Mouse (Mus musculus): ENCODE data around the gene Olfr606. TPM values are rescaled to one million over a fixed set of nuclear protein-coding genes. Genes with fewer than 3 reads are reported as not detected.

Gene Olfr606
- not detected in 4 replicates for total RNA-seq (2023)

DNA sequence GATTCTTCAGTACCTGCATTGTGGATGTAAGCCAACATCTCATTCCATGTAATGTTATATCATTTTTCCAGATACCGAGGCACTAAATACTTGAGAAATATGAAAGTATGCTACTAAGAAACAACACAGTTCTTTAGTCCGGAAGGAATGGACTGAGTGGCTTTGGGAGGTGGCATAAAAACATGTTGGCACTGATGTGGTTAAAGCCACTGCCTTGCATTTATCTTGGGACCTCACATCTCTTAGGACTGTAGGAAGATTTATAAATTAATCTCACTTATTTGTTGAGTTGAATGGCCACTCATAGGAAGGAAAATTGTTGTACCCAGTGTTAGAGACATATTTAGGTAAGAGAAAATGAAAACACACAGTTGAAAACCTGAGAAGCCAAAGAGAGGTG lies at the start of gene Olfr606:
Gene Olfr606, plus strand, starts transcription at position 301 of the 400 bp plus-strand sequence.

DNA sequence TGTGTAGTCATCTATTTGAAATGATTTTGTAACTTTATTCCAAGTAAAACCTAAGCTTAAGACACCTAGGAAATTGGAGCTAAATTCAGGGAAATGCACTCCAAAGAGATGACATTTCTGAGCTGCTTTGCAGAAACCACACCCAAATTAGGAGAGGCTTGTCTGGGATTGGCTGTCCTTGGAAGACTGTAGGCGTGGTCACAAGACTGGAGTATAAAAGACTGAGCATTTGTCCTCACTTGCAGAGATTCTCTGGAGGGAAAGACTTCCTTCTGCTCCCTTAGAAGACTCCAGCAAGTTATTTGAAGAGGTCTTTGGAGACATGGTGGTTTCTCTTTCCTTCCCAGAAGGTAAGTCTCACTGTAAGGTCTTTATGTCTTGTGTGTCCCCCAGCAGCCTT lies 34.1 kb upstream of the Olfr606 start, which contains the start of gene Usp17lc:
Gene Usp17lc, plus strand, starts transcription at position 301 of the 400 bp plus-strand sequence.

DNA sequence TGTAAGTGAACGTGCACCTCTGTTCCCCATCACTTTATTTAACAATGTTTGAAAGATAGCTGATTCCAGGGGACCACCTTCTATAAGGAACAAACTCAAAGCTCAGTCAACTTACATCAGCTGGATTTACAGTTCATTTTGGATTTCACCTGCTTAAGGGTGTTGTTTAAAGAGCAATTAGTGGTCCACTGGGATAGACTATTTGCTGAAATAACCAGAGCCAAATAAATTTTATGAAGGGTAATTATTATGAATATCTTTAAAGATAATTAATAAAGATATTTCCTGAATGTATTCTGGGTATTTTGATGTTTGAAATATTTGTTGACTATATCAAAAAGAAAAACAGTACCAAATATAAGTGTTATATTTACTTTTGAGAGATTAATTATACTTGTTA lies 3.5 kb upstream of the Olfr606 start, which contains the start of gene Olfr605:
Gene Olfr605, minus strand, starts transcription at position 101 of the 400 bp plus-strand sequence.

DNA sequence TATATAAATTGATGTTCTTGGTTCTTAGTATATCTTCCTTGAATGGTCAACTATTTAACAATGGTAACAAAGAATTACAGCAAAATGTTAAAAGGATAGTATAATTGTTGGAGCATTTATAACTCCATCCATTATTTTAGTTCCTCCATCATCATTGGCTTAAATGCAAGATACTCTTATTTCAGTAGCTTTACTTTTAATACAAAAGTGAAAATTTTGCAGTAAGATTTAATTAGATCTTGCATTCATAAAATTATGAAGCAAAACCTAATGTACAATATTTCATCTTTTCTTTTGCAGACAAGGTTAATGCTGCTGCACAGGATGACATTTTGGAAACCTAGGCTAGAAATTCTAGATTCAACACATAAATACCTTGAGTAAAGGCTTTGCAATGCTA lies 20.7 kb downstream of the Olfr606 start, which contains the start of gene Olfr608:
Gene Olfr608, plus strand, starts transcription at position 301 of the 400 bp plus-strand sequence.

DNA sequence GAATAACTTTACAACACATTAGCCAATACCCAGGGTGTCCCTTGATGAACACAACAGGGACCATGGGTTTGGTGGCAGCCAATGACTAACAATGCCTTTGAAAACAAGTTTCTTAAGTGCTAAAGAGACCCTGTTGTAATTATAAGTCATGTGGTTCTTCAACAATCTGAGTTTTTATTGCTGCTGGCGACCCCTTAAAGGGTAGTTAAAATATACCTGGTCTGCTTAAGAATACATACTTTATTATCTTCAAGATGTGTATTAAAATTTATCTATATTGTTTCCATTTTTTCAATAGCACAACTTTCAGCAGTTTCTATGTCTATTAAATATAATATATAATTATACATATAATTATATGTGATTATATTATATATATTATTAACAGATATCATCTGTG lies 49.1 kb downstream of the Olfr606 start, which contains the start of gene Olfr609:
Gene Olfr609, minus strand, starts transcription at position 101 of the 400 bp plus-strand sequence.

Other genes starting within 250 kb of the Olfr606 start
- gene Olfr593, start 237.2 kb upstream of the Olfr606 start, total RNA-seq (2023), result not detected in 4 replicates
- gene Olfr594, start 232.1 kb upstream of the Olfr606 start, total RNA-seq (2023), result not detected in 4 replicates
- not detected in 4 replicates for gene Usp17ld, start 196.5 kb upstream of the Olfr606 start, total RNA-seq (2023)
- gene Olfr596, start 143.4 kb upstream of the Olfr606 start, total RNA-seq (2023), result not detected in 4 replicates
- not detected in 4 replicates for gene Olfr597, start 132.7 kb upstream of the Olfr606 start, total RNA-seq (2023)
- gene Olfr598, start 125.5 kb upstream of the Olfr606 start, total RNA-seq (2023), result not detected in 4 replicates
- not detected in 4 replicates for gene Olfr599, start 113.1 kb upstream of the Olfr606 start, total RNA-seq (2023)
- gene Olfr600, start 99.4 kb upstream of the Olfr606 start, total RNA-seq (2023), result not detected in 4 replicates
- gene Olfr601, start 86.4 kb upstream of the Olfr606 start, total RNA-seq (2023), result not detected in 4 replicates
- not detected in 4 replicates for gene Olfr603, start 62.9 kb upstream of the Olfr606 start, total RNA-seq (2023)
- not detected in 4 replicates for gene Usp17lc, start 34.0 kb upstream of the Olfr606 start, total RNA-seq (2023)
- gene Olfr605, start 3.6 kb upstream of the Olfr606 start, total RNA-seq (2023), result not detected in 4 replicates
- gene Olfr607, start 15.1 kb downstream of the Olfr606 start, total RNA-seq (2023), result not detected in 4 replicates
- gene Olfr608, start 20.8 kb downstream of the Olfr606 start, total RNA-seq (2023), result not detected in 4 replicates
- gene Olfr609, start 49.0 kb downstream of the Olfr606 start, total RNA-seq (2023), result not detected in 4 replicates
- gene Olfr610, start 63.1 kb downstream of the Olfr606 start, total RNA-seq (2023), result not detected in 4 replicates
- not detected in 4 replicates for gene Olfr611, start 71.8 kb downstream of the Olfr606 start, total RNA-seq (2023)
- gene Olfr612, start 93.7 kb downstream of the Olfr606 start, total RNA-seq (2023), result not detected in 4 replicates
- gene Olfr613, start 99.0 kb downstream of the Olfr606 start, total RNA-seq (2023), result not detected in 4 replicates
- gene Olfr615, start 107.0 kb downstream of the Olfr606 start, total RNA-seq (2023), result not detected in 4 replicates
- not detected in 4 replicates for gene Olfr616, start 120.1 kb downstream of the Olfr606 start, total RNA-seq (2023)
- gene Olfr617, start 124.0 kb downstream of the Olfr606 start, total RNA-seq (2023), result not detected in 4 replicates
- not detected in 4 replicates for gene Olfr618, start 141.1 kb downstream of the Olfr606 start, total RNA-seq (2023)
- not detected in 4 replicates for gene Olfr619, start 151.5 kb downstream of the Olfr606 start, total RNA-seq (2023)
- gene Olfr620, start 163.5 kb downstream of the Olfr606 start, total RNA-seq (2023), result not detected in 4 replicates
- not detected in 4 replicates for gene Olfr622, start 193.7 kb downstream of the Olfr606 start, total RNA-seq (2023)
- not detected in 4 replicates for gene Olfr623, start 214.7 kb downstream of the Olfr606 start, total RNA-seq (2023)
- not detected in 4 replicates for gene Olfr624, start 222.1 kb downstream of the Olfr606 start, total RNA-seq (2023)
- not detected in 4 replicates for gene Olfr625-ps1, start 233.7 kb downstream of the Olfr606 start, total RNA-seq (2023)

Measured in B cell, adult 62 days (primary cell).